In the genomic region with DNA sequence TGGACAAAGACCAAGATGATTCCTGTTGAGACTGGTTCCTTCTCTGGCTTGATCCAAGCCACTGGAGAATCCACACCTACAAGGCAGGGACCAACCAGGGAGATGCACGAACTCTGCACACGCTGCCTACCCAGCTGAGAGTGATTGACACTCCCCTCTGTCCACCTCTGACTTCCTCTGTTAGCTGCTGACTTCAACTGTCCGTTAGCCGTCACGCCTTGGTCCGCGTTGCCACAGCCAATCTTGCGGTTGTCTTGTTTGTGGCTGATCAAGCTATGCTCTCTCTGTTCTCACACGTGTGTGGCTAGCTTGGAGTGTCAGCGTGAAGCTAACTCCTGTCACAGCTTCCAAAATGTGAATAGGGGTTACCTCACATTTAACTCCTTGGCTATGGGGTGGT, we compare ENCODE assay signal across 15 mouse cellular contexts.
DNase-seq lines count a peak whose midpoint lies in the region; ATAC-seq and TF ChIP-seq lines count a peak whose summit lies in the region.
"Had no signal": no experiment of that assay in that cellular context is flagged by ENCODE, and none has a peak within 500 bp of the region (broad histone marks: within the 10 kb centered on the region; RNA-seq: fewer than 3 reads in every experiment).

No protein-coding gene starts in this region.

- peaks cover 48% of the 10 kb centered on the region for H3K4me1 ChIP-seq in midbrain, embryonic 10.5 days
- no peaks in the 10 kb centered on the region for H3K4me1 ChIP-seq in midbrain, postnatal 0 days (ENCODE audit: insufficient read depth, low read length)

- no peak overlapping the region for H3K9ac ChIP-seq in midbrain, postnatal 0 days (replicated peaks; ENCODE audit: low read length, poor library complexity, severe bottlenecking)
- H3K9ac ChIP-seq: embryonic facial prominence, embryonic 13.5 days; forebrain, embryonic 12.5 days; heart, embryonic 12.5 days; hindbrain, embryonic 15.5 days had no signal

- peaks cover 17% of the 10 kb centered on the region for H3K27me3 ChIP-seq in midbrain, embryonic 10.5 days (ENCODE audit: low read depth, poor library complexity, severe bottlenecking)
- no peaks in the 10 kb centered on the region for H3K27me3 ChIP-seq in midbrain, postnatal 0 days (ENCODE audit: insufficient read depth, low read length)
- H3K27me3 ChIP-seq: hindbrain, embryonic 15.5 days had no signal

- H3K27ac ChIP-seq in midbrain, embryonic 10.5 days (replicated peaks): no peak overlapping the region
- H3K27ac ChIP-seq in midbrain, postnatal 0 days (ENCODE audit: low read depth, low read length): no peak overlapping the region
- H3K27ac ChIP-seq: embryonic facial prominence, embryonic 13.5 days; forebrain, embryonic 12.5 days; hindbrain, embryonic 15.5 days had no signal

- no peaks in the 10 kb centered on the region for H3K36me3 ChIP-seq in midbrain, embryonic 10.5 days
- H3K36me3 ChIP-seq in midbrain, postnatal 0 days (ENCODE audit: insufficient read depth, low read length): no peaks in the 10 kb centered on the region
- H3K36me3 ChIP-seq: embryonic facial prominence, embryonic 13.5 days; forebrain, embryonic 12.5 days; heart, embryonic 12.5 days; hindbrain, embryonic 15.5 days had no signal

- no peaks in the 10 kb centered on the region for H3K9me3 ChIP-seq in midbrain, embryonic 10.5 days (replicated peaks)
- H3K9me3 ChIP-seq in midbrain, postnatal 0 days (ENCODE audit: low read length): no peaks in the 10 kb centered on the region
- H3K9me3 ChIP-seq: embryonic facial prominence, embryonic 13.5 days; forebrain, embryonic 12.5 days; heart, embryonic 12.5 days; hindbrain, embryonic 15.5 days had no signal

- no peak overlapping the region for H3K4me2 ChIP-seq in midbrain, postnatal 0 days (ENCODE audit: low read depth, low read length, poor library complexity, severe bottlenecking)
- H3K4me2 ChIP-seq: embryonic facial prominence, embryonic 13.5 days; forebrain, embryonic 12.5 days; heart, embryonic 12.5 days; hindbrain, embryonic 15.5 days had no signal

- no peak overlapping the region for H3K4me3 ChIP-seq in midbrain, embryonic 10.5 days
- no peak overlapping the region for H3K4me3 ChIP-seq in midbrain, postnatal 0 days (ENCODE audit: low read depth, low read length)
- H3K4me3 ChIP-seq: embryonic facial prominence, embryonic 13.5 days; forebrain, embryonic 12.5 days; heart, embryonic 12.5 days; hindbrain, embryonic 15.5 days had no signal

- TF ChIP-seq CTCF in midbrain, postnatal 0 days (IDR thresholded peaks at IDR 0.05): no peak

- DNase-seq in cerebellum, adult 9-11 months: peak; percentile 53
- peak; percentile 40 for DNase-seq in midbrain, embryonic 10.5 days (ENCODE audit: low spot score)
- DNase-seq in midbrain, postnatal 0 days (ENCODE audit: low spot score): no peak
- DNase-seq in layer of hippocampus, adult 11-12 months (ENCODE audit: low spot score): no peak
- DNase-seq in layer of hippocampus, postnatal 36 days: no peak
- DNase-seq: adrenal gland, postnatal 10 days; cerebellum, postnatal 14 days; gastrocnemius, postnatal 14 days had no signal

- WGBS in midbrain, embryonic 10.5 days: 77% methylated on average over 10 of the region's 10 CpGs
- WGBS in midbrain, postnatal 0 days: 46% methylated on average over 10 of the region's 10 CpGs

- no peak for ATAC-seq in cerebellum, adult (ENCODE audit: insufficient number of reproducible peaks, low FRiP score, low TSS enrichment)
- no peak for ATAC-seq in midbrain, postnatal 0 days (ENCODE audit: low FRiP score)
- peak; percentile 67 for ATAC-seq in megakaryocyte, adult 5-6 weeks (ENCODE audit: poor library complexity, severe bottlenecking)
- ATAC-seq: forebrain, embryonic 16.5 days had no signal

Comparison
In these comparisons a context has a peak if more than half of its experiments do, and no peak if none do; other contexts are left out.
1. DNase-seq: peak in cerebellum, adult 9-11 months (single experiment) and midbrain, embryonic 10.5 days (single experiment); none in midbrain, postnatal 0 days (single experiment), layer of hippocampus, adult 11-12 months (single experiment) and layer of hippocampus, postnatal 36 days (0 of 2).